Mouse (Mus musculus) heart, adult 18-20 months (tissue): ENCODE measurements around the gene Stub1. TPM values are rescaled to one million over a fixed set of nuclear protein-coding genes. Genes with fewer than 3 reads are reported as not detected.

Experiments used
- DNase-seq, 2 experiments: peaks; one replicate each; pipeline ENCODE4 v3.0.0; 2021 to 2022; ENCODE audit warnings: mixed read lengths in 1 of 2
- microRNA-seq, 2 experiments: library from miRNA; unstranded; fragments of <30 nt; microRNA quantifications; one replicate each; pipeline ENCODE4 v1.2.0; 2022
- total RNA-seq, 2 experiments: library from RNA; stranded (reverse); gene quantifications; 2 replicates each; pipeline ENCODE4 v1.2.3; 2021

Gene Stub1
- total RNA-seq, 2 experiments from 2014 or later: 113 to 128 TPM

- DNase-seq: no peak
These were observed 46.3 kb downstream of the Stub1 start for GRCm38 (mm10) chr17:25786781-25787504.

DNA sequence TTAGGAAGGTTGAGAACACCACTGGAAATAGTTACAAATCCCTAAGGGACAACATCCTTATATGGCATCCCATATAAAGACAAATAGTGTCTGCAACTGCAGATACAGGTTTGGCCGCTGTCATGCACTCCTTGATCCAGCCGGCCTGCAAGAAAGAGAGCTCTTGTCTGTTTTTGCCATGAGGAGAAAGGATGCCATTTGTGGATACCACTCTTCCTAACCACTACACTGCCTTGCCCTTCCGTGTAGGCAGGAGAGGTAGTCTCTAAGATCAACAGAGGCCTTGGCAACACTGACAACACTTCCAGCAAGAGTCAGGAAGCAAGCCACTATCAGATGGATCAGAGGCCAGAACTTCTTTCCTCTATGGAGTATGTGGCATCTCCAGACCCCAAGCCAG, 46.9 kb downstream of the Stub1 start, which contains the start of gene Ccdc78:
TSS of gene Ccdc78 (plus strand) at position 301 of the 400 bp plus-strand sequence.
- DNase-seq: no peak

- peak; percentile 96 to 97 for DNase-seq
These were observed 47.9 kb downstream of the Stub1 start, which contains the start of gene Haghl for GRCm38 (mm10) chr17:25785281-25785745. Gene Haghl, minus strand, starts transcription at chr17:25785673.

DNA sequence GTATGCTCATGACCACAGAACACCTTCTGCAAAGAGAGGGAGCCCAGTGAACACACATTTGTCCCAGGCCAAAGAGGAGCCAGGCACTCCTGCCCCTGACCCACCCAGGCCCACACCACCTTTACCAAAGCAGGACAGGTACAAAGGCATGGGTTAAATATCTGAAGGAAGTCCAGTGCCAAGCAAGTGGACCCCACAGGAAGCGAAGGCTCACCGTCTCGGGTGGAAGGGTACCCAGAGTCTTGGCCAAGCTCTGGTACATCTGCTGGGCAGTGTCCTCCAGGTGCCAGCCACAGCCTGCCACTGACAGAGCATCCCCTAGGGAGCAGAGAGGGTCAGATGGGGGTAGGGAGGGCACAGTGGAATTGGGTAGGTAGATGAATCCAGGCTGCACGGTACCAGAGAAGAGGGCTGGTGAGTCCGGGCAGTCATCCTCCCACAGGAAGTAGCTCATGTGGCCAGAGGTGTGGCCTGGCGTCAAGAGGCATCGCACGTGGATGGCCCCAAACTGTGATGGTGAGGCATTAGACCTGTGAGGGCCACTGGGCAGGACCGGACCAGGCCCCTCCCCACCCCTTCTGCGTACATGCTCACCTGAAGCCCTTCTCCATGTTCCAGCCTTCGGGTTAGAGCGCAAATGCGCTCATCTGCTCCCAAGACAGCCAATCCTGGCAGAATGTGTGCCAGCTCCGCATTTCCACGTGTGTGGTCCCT, 49.2 kb downstream of the Stub1 start:
- DNase-seq: no peak

DNA sequence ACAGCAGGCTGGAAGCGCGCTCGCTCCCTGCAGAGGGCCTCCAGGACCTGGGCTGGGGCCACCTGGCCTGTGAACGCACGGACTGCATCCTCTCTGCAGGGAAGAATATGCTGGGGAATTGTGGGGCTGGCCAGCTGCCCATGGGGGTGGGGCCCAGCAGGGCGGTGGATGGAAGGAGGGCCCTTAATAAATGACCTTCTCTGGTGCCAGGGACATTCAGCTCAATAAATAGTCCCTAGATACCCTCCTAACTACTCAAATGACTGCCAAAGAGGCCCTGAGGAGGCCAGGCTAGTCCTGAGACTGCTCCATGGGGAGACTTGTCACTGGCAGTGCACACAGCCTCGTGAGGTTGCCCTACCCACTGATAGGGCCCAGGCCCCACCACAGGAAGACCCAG, 50.1 kb downstream of the Stub1 start:
- DNase-seq: peak; percentile 58 to 64

DNA sequence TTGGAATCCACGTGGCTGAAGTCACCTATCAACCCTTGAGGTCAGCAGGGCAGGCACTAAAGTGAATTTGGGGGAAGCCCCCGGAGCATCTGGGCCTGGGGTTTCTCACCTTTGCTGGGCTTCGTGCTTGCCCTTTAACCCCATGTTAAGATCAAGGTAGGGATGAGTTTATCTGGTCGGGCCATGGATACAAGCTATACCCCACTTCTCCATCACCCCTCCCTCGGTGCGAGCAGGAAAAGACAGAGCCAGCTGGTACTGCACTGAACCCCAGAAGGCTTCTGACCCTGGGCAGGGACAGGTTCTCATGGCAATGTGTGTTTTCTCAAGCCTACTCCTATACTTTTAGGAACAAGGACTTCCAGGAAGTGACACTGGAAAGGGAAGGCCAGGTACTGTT, 51.9 kb downstream of the Stub1 start:
- DNase-seq: no peak

Small RNA genes within 50 kb of the gene (microRNA-seq; reads per million reads assigned to microRNA genes)
- gene Mir3082 (0.38 to 1.4 reads per million in 2 experiments), gene Mir6966 (2.4 to 2.7 reads per million in 2 experiments)

Other genes starting within 250 kb of the Stub1 start
- under 1 TPM in 1 of 2 experiments, not detected in 1; 0.77 TPM for gene Gng13, start 116.2 kb downstream of the Stub1 start, total RNA-seq
- gene Chtf18, start 106.0 kb downstream of the Stub1 start, total RNA-seq: 1 to 10 TPM in 1 of 2 experiments, under 1 TPM in 1; 0.84 to 1.3 TPM
- 1 to 10 TPM; 3.6 to 5.2 TPM for gene Rpusd1, start 105.7 kb downstream of the Stub1 start, total RNA-seq
- not detected for gene Mslnl, start 97.4 kb downstream of the Stub1 start, total RNA-seq
- gene Msln, start 79.0 kb downstream of the Stub1 start, total RNA-seq: 10 to 100 TPM; 10.3 to 20.2 TPM
- 10 to 100 TPM; 43.9 to 50.1 TPM for gene Narfl, start 59.6 kb downstream of the Stub1 start, total RNA-seq
- gene Haghl, start 47.7 kb downstream of the Stub1 start, total RNA-seq: 10 to 100 TPM; 11.4 to 12.1 TPM
- under 1 TPM in 1 of 2 experiments, not detected in 1; 0.39 TPM for gene Ccdc78, start 46.8 kb downstream of the Stub1 start, total RNA-seq
- 10 to 100 TPM; 45.5 to 51.5 TPM for gene Fam173a, start 40.5 kb downstream of the Stub1 start, total RNA-seq
- not detected for gene AC134908.4, start 37.7 kb downstream of the Stub1 start, total RNA-seq
- gene Metrn, start 36.3 kb downstream of the Stub1 start, total RNA-seq: 10 to 100 TPM; 55.0 to 76.0 TPM
- 1 to 10 TPM; 1.5 to 1.7 TPM for gene Fbxl16, start 24.3 kb downstream of the Stub1 start, total RNA-seq
- 10 to 100 TPM in 1 of 2 experiments, 1 to 10 TPM in 1; 9.8 to 11.7 TPM for gene Wdr24, start 9.8 kb downstream of the Stub1 start, total RNA-seq
- 10 to 100 TPM; 28.0 to 34.0 TPM for gene Jmjd8, start 4.5 kb downstream of the Stub1 start, total RNA-seq
- 1 to 10 TPM; 1.8 to 2.3 TPM for gene Rhbdl1, start 3.9 kb upstream of the Stub1 start, total RNA-seq
- gene Gm20683, start 8.4 kb upstream of the Stub1 start, total RNA-seq: 1 to 10 TPM; 1.2 to 3.3 TPM
- 100 to 1,000 TPM; 138 to 140 TPM for gene Rhot2, start 11.4 kb upstream of the Stub1 start, total RNA-seq
- gene Wdr90, start 28.1 kb upstream of the Stub1 start, total RNA-seq: 1 to 10 TPM; 1.0 to 2.3 TPM
- gene Mcrip2, start 35.4 kb upstream of the Stub1 start, total RNA-seq: 100 to 1,000 TPM; 283 to 318 TPM
- gene Mettl26, start 41.7 kb upstream of the Stub1 start, total RNA-seq: 10 to 100 TPM; 11.8 to 15.2 TPM
- gene Wfikkn1, start 47.5 kb upstream of the Stub1 start, total RNA-seq: under 1 TPM; 0.21 to 0.50 TPM
- gene Rab40c, start 86.3 kb upstream of the Stub1 start, total RNA-seq: 10 to 100 TPM; 14.5 to 15.3 TPM
- gene Pigq, start 111.5 kb upstream of the Stub1 start, total RNA-seq: 10 to 100 TPM; 37.8 to 43.4 TPM
- gene Nhlrc4, start 111.6 kb upstream of the Stub1 start, total RNA-seq: under 1 TPM in 1 of 2 experiments, not detected in 1; 0.21 TPM
- gene A930017K11Rik, start 119.2 kb upstream of the Stub1 start, total RNA-seq: under 1 TPM; 0.32 to 0.57 TPM
- 1 to 10 TPM; 6.1 to 8.5 TPM for gene Capn15, start 152.4 kb upstream of the Stub1 start, total RNA-seq
- gene Rab11fip3, start 236.2 kb upstream of the Stub1 start, total RNA-seq: 10 to 100 TPM; 30.6 to 30.7 TPM